Mouse (Mus musculus) mesoderm, embryonic 11.5 days (tissue): Measurements from ENCODE around the gene Txnl4b.

ENCODE experiments used
- DNase-seq: peaks from one replicate; pipeline ENCODE4 v3.0.0-alpha.2; 2012; ENCODE audit warnings: low read depth, low spot score

The Txnl4b gene

DNA sequence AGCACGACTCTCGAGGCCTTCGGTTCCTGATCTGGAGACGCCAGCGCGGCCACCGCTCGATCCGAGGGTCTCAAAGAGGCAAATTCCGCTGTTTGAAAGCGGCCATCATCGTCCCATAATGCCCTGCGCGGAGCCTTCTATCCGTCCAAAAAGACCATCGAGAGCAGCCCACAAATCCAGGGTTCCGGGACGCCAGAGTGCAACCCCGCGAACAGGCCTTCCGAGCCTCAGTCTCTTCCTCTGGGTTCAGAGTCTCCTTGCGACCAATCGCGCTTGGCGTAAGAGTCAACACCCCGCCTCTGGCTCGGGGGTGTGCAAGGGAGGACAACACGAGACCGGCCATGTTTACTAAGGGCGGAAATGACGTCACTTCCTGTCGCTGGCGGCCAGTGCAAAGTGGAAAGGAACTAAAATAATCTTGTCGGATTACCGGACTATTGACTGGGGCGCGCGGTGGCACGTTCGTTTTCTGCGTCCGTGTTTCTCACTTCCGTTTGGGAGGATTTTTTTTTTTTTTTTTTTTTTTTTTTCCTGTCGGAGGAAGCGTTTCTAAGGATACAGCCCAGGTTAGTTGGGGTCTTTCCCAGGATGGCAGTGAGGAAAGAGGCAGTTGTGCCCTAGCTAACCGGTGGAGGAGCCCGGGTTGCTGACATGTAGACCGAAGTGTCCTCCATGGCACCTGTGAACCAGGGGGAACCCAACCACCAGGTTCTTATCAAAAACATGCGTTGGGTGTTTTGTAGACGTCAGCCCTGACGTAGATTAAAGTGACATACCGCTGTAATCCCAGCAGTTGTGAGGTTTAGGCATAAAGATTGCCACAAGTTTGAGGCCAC is at the start of gene Txnl4b, which contains the start of gene Dhx38:
Gene Txnl4b, plus strand, starts transcription at position 395 of the 836 bp plus-strand sequence.
Gene Dhx38, minus strand, starts transcription at position 364 of the 836 bp plus-strand sequence.
- DNase-seq = peak; percentile 99

DNA sequence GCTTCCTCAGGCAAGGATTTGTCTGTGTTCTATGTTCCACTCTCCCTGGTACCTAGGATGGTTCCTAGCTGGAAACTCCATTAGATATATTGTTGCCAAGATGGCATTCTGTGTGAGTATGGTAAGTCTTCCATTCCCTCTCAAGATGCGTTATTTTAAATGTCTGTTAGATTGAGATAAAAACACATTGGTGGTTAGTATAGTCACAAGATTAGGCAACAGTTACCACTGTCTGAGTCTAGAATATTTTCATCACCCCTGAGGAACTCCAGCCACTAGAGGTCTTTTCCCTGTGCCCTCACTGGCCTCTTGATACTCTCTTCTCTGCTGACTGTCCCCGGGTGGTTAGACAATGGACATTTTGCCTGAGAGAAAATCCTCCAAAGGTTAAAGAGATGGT is 41.7 kb upstream of the Txnl4b start:
- no peak for DNase-seq

DNA sequence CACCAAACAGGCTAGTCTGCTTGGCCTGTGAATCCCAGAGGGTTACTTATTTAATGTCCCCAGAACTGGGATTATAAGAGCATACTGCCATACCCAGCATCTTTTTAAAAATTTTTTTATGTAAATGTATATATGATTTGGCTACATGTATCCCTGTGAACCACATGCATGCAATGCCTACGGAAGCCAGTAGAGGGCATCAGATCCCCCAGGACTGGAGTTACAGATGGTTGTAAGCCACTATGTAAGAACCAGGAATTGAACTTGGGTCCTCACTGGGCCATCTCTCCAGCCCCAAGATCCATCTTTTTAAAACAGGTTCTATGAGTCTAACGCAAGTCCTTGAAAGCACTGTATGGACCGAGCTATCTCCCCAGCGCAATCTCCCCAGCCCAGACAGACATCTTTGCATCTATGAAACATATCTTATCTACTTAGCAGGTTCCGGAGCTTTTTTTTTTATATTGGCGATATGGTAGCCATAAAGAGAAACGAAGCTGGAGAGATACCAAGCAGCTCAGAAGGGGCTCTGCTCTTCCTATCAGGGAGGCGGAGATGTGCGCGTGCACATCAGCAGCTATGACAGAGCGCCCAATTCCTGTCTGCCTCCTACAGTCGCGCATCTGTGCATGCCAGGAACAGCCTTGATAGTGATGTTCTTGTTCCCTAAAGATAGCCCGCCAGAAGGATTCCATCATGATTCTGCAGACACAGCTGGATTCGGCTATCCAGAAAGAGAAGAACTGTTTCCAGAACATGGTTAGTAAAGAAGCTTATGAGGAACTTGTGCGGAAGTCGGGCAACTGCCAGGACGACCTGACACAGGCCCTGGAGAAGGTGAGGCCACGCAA is 30.3 kb upstream of the Txnl4b start:
- peak; percentile 54 for DNase-seq

DNA sequence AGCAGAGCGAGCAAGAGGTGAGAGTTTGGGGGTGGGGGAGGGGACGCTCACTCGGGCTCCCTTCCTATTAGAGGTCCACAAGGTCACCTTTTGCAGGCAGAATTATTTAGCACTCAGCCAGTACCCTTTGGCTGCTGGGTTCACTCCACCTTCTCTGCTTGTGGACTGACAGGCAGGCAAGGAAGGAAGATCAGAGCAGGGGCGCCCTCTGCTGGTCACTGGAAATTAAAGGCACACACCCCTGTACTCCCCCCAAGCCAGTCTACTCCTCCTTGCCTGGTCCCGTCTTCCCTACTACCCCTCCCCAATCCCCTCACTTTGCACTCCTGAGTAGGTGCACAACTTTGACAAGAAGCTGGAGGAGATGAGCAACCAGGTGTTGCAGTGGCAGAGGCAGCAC is 29.0 kb upstream of the Txnl4b start:
- DNase-seq = peak; percentile 85

DNA sequence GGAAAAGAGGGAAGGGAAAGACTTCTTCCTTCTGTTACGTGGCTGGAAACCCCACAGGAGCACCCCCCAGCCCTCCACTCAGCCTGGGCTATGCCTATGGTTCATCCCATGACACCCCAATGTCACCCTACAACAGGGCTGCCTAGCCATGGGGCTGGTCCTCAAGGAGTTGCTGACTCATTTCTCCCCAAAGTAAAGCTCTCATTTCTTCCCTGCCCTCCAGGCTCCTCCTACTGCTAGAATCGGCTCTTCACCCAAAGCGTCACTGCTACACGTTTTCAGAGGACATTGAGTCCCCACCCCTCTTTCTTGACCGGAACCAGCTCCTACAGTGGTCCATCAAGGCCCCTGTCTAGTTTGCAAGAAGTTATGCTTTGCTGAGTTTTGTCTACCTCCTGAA is 23.5 kb upstream of the Txnl4b start:
- DNase-seq = no peak

DNA sequence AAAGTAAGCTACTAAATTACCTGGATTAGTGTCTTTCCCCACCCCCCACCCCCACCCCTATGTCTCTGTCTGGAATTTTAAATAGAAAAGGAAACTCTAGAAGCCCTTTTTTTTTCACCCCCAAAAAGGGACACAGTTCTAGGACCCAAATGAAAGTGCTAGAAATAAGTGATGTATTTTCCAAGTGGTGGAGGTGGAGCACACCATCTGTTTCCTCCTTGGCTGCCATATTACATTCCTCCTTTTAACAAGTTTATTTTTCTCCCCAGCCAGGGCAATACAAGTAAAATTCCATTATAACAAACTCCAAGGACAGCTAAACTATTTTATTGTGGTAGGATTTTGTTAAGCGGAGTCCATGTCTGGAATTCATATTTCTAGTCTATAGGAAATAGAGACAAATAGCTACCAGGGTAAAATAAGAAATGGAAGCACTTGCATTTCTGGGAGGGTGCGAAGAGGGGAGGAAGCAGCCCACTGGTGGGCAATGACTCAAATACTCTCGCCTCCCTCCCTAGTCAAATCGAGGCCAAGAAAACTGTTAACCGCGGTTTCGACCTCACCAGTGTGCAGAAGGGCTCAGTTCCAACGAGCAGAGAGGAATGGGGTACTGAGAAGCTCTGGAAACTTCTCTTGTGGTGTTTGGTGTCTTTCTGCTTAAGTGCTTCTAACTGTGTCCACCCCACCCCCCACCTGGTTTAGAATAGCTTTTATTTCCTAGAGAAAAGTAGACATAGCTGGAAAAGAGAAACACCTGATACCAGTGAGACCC is 22.8 kb upstream of the Txnl4b start:
- no peak for DNase-seq

DNA sequence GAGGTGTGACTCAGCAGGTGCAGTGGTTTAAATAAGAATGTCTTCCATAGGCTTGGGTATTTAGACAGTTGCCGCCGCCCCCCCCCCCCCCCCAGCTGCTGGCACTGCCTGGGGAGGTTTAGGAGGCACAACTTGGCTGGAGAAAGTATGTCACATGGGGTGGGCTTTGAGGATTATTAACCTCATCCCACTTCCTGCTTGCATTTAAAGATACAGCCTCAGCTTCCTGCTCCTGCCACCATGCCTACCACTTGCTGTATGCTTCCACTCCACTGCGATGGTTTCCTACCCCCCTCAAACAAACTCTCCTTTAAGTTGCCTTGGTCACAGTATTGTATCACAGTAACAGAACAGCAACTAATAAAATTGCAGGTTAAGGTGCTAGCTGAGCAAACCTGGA is 21.6 kb upstream of the Txnl4b start:
- DNase-seq = no peak

DNA sequence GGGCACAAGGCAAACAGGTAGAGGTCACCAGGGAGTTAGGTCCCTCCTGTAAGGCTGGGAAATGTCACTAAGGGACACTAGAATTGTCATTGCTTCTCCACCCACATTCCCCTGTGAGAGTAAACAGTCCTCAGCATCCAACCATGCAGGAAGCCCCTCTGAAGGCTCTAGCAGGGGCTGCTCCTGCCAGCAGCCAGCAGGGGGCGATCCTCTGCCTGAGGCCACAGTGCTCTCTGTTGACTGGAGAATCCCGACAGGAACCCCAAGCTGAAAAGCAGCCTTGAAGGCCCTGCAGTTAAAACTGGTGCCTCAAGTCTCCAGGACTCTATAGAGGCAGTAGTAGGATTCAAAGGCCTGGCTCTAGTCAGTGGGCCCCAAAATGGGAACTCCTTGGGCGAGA is 14.0 kb upstream of the Txnl4b start:
- peak; percentile 33 for DNase-seq

DNA sequence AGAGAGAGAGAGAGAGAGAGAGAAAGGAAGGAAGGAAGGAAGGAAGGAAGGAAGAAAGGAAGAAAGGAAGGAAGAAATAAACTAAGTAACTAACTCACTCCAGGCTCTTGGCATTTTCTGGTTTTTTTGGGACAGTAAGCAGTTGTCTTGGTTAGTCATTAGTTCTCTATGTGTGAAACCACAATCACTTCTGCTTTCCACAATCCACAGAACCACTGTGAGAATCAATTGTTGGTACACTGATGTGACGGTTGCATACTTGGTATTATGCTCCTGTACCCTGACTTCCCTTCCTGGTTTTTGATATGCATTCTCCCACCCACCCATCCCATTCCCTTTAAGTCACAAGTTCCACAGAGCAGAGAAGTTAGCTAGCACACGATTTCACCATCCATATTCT is 1.8 kb upstream of the Txnl4b start:
- DNase-seq = no peak

DNA sequence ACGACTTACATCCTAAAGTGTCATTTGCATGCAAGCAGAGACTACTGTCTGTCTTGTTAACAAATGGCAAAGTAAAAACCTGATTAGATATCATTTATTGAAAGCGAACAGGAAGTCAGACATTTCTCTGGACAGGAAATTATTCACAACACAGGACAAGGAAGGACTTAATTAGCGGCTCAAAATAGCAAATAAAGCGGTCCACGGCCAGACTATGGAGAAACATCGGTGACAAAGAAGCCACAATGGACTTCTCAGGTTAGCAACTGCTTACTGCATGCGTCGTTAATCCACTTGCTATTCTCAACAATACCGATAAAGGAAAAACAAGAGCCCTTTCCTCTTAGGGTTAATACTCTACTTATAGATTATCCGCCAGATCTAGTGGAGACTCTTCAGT is 926 bp upstream of the Txnl4b start:
- no peak for DNase-seq

DNA sequence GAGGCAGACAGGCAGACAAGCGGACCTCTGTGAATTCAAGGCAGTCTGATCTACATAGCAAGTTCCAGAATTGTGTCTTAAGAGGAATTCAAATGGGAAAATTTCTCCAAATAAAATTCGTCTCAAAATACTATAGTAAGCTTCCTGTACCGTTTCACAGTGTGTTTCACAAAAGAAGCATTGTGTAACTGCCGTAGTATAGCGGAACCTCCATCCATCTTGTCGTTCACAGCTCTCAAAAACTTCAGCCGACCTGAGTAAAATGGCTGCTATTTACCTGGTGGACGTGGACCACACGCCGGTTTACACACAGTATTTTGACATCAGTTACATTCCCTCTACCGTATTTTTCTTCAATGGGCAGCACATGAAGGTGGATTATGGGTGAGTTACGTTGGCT is 5.4 kb downstream of the Txnl4b start:
- DNase-seq = no peak

DNA sequence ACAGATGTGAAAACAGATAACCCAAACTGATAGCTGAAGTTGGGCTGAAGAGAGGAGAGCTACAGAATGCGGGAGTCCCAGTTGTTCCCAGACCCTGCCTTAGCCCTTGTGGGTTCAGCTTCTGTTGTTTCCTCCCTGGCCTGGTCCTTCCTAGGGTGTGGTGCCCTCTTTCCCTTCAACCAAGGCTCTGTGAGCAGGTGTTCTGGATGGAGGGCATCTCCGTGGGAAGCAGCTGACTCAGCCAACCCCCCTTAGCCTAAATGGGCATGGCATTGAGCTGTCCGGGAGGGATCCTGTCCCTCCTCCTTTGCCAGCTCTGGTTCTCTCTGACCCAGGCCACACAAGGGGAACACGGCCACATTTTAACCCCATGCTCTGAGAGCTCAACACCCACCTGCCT is 10.6 kb downstream of the Txnl4b start:
- no peak for DNase-seq

DNA sequence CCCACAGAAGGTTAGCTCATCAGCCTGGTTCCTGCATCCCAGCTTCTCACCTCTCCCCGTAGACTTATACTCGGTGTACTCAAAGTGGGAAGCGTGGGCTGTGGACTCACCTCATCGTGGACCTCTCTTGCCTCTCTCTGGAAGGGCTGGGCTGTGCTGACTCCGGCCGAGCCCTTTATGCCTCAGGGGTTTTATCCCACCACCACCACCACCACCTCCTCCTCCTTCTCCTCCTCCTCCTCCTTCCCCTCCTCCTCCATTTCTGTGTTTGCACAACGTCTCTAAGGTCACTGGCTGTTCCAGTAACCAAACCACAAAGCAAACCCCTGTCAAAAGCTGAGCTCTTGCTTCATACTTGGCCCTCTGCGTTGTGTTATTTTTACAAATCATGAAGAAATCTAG is 13.2 kb downstream of the Txnl4b start, which contains the start of gene Hp:
Gene Hp, minus strand, starts transcription at position 273 of the 402 bp plus-strand sequence.
- DNase-seq = no peak

DNA sequence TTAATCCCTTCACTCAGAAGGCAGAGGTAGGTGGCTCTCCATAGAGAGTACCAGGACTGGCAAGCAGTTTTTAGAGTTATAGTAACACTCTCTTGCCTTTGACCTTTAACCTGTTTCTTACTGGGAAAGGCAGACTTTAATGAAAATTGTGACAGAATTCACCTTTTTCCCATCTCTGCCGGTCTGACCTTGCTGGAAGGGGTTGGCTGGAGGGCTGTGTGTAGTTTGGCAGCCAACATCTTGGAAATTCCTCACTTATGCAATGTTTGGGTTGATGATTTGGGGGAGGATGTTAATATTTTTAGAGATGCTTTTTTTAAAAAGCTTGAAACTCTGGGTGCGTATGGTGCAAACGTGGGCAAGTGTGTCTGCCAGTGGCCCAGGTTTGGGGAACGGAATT is 18.6 kb downstream of the Txnl4b start:
- no peak for DNase-seq

DNA sequence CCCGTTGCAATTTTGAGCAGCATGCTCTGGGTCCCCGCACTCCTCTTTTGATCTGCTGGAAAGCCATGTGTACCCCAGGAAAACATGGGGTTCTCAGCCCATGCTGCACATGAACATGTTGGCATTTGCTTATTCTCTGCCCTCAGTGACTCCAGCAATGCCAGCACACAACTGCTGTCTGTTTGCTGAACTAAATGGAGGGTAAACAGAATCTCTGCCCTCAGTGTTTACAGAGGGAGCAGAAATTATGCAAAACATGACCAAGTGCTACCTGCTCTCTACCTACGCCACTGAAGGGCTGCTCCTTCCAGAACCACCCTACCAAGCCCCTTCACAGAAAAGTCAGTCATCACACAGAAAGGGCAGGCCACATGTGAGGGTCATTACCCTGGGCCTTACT is 19.1 kb downstream of the Txnl4b start:
- no peak for DNase-seq

DNA sequence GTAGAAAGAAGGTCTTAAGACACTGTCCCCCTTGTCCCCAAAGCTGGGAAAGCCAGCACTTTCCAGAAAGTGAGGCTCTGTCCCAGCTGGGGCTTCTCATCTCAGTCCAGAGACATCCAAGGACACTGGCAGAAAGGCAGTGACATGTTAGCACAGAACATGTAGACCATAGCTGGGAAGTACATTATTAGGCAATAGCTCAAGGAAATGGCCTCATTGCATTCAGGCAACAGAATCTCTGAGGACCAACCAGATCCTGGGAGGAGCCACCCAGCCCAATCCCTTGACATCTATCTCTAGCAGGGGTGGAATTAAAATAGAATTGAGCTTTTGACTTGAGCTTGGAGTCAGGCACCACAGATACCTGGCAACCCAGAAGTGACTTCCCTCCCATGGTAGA is 20.0 kb downstream of the Txnl4b start:
- DNase-seq = no peak

DNA sequence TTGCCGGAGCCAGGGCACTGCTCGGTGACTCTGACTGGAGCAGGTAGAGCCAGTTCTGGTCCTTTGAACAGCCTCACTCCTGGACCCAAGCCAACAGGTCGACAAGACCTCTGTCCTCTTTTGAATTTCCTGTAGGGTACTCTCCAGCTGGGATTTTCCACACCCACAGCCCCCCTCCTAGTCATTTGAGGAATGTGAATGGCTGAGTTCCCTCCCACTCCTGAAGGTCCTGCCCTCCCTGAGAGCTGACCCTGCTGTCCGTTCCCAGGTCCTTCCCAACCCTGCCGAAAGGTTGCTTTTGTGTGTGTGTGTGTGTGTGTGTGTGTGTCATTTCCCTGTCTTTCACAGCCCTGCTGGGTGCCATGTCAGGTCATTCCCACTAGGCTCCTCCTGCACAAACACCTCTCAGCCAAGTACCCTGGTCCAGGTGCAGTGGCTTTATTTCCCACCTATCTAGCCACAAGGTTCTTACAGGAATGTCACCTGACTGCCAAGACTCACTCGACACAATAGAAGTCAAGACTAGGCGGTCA is 21.3 kb downstream of the Txnl4b start:
- peak; percentile 8 for DNase-seq

DNA sequence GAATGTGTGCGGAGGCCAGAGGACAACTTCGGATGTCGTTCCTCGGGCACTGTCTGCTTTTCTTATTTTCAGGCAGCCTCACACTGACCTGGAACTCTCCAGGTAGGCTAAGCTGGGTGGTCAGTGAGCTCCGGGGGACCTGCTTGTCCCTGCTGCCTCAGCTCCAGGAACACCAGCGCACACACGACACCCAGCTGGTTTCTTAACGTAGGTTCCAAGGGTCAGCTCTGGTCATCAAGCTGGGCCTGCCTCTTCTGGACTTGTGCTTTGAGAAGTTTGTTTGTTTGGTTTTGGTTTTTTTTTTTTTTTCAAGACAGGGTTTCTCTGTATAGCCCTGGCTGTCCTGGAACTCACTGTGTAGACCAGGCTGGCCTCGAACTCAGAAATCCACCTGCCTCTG is 25.2 kb downstream of the Txnl4b start:
- DNase-seq = no peak

DNA sequence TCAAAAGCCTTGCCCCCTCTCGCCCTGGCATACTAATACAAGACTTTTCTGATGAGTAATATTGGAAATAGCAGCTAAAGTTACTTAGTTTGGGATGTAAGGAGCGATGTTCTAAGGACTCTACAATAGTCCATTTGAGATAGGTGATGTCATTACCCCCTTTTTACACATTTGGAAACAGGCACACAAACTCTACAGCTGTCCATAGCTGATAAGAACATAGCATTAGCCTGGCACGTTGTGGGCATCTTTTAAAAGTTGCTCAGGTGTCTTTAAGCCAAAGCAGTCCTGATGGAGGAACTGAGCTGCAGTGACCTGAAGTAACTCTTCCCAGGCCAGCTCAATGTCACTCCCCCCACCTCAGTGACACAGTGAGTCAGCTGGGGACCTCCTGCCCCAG is 25.7 kb downstream of the Txnl4b start:
- DNase-seq = no peak

DNA sequence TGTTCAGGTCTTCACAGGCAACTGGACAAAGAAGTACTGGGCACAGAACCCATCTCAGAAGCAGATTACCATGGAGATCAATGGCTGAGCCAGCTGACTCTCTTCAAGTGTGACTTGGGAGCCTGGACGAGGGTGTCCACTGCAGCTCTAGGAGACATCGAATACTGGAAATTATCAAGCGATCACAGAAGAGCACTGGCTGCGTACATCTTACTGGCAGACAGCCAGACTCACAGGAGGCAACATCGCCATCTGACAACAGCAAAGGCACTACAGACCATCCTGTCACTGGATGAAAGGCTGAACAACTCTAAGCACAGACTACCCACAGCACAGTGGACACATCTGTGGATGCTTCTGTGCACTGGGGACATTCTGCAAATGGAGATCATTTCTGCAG is 26.5 kb downstream of the Txnl4b start:
- DNase-seq = no peak

DNA sequence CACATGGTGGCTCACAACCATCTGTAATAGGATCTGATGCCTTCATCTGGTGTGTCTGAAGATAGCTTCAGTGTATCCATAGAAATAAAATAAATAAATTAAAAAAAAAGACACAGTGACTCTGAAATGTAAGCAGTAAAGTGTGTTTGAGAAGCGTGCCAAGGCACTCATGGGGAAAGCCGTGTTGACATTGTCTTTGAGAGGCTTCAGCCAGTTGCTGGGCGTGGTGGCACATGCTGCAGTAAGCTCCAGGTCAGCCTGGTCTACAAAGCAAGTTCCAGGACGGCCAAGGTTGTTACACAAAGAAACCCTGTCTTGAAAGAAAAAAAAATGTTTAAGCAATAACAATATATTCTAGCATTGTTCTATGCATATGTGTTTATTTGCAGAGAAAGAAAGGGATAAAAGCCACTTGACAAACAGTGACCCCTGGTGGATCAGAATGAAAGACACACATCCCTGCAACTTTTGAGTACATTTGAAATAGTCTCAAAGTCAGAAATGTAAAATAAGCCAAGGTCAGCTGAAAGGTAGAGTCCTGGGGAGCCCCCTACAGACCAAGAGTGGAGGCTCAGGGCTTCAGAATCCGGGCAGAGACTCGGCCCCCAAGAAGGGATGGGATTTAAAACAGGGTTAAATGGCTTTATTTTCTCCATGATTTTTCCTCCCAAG is 27.6 kb downstream of the Txnl4b start:
- DNase-seq = peak; percentile 11
